Comparison of ENCODE assay signal across 12 mouse cellular contexts in genomic region chr11:57298263-57298662, GRCm38 (mm10).
DNase-seq lines count a peak whose midpoint lies in the region; ATAC-seq and TF ChIP-seq lines count a peak whose summit lies in the region.
"Had no signal": no experiment of that assay in that cellular context is flagged by ENCODE, and none has a peak within 500 bp of the region (broad histone marks: within the 10 kb centered on the region; RNA-seq: fewer than 3 reads in every experiment).

No protein-coding gene starts in this region.

- DNase-seq in embryo, embryonic 11.5 days (ENCODE audit: low read depth, low spot score): peak; percentile 58
- peak; percentile 91 for DNase-seq in mesoderm, embryonic 11.5 days (ENCODE audit: low read depth, low spot score)
- no peak for DNase-seq in lung, postnatal 0 days (ENCODE audit: low spot score)
- DNase-seq in left cerebral cortex, adult 2 months (ENCODE audit: extremely low spot score in 1 of 2, low spot score in 2 of 2): no peak
- no peak for DNase-seq in heart, adult 2 months
- DNase-seq: gastrocnemius, postnatal 14 days; heart, postnatal 10 days; kidney, adult 8-10 months; lung, postnatal 36 days had no signal

- no peak overlapping the region for H3K9ac ChIP-seq in forebrain, embryonic 13.5 days
- H3K9ac ChIP-seq in neural tube, embryonic 14.5 days (replicated peaks; ENCODE audit: low read depth, low read length): no peak overlapping the region
- no peak overlapping the region for H3K9ac ChIP-seq in lung, postnatal 0 days (replicated peaks; ENCODE audit: low read depth)
- H3K9ac ChIP-seq in heart, adult 2 months (ENCODE audit: low read depth, low read length): no peak overlapping the region

- TF ChIP-seq EP300 in lung, postnatal 0 days (IDR thresholded peaks at IDR 0.05): no peak
- TF ChIP-seq EP300 in heart, adult 2 months (IDR thresholded peaks at IDR 0.05; ENCODE audit: insufficient read depth, low read depth, low read length): no peak

- TF ChIP-seq POLR2A in heart, adult 2 months (IDR thresholded peaks at IDR 0.05; ENCODE audit: insufficient read depth, low read depth, low read length): no peak

- H3K27ac ChIP-seq in forebrain, embryonic 13.5 days: peak overlapping the region; percentile 46
- peak overlapping the region; percentile 18; the same call in 1 of the 2 replicates for H3K27ac ChIP-seq in neural tube, embryonic 14.5 days (ENCODE audit: low read depth, low read length)
- H3K27ac ChIP-seq in lung, postnatal 0 days (ENCODE audit: low read length): no peak overlapping the region
- no peak overlapping the region for H3K27ac ChIP-seq in left cerebral cortex, adult 2 months
- H3K27ac ChIP-seq in heart, adult 2 months: no peak overlapping the region

- peaks cover 4% of the 10 kb centered on the region; the same call in 1 of the 2 replicates for H3K4me1 ChIP-seq in forebrain, embryonic 13.5 days
- peaks cover 8% of the 10 kb centered on the region for H3K4me1 ChIP-seq in neural tube, embryonic 14.5 days (ENCODE audit: control insufficient read depth, insufficient read depth, low read length)
- H3K4me1 ChIP-seq in lung, postnatal 0 days (ENCODE audit: insufficient read depth, low read depth, low read length): no peaks in the 10 kb centered on the region
- H3K4me1 ChIP-seq in heart, adult 2 months (ENCODE audit: control insufficient read depth, insufficient read depth, low read length): no peaks in the 10 kb centered on the region

- no peak overlapping the region for H3K4me2 ChIP-seq in forebrain, embryonic 13.5 days
- H3K4me2 ChIP-seq in neural tube, embryonic 14.5 days (ENCODE audit: low read depth, low read length): no peak overlapping the region
- H3K4me2 ChIP-seq in lung, postnatal 0 days (replicated peaks; ENCODE audit: low read depth, low read length): no peak overlapping the region

- 22% methylated on average over 2 of the region's 2 CpGs for WGBS in forebrain, embryonic 13.5 days
- 13% methylated on average over 2 of the region's 2 CpGs for WGBS in neural tube, embryonic 14.5 days
- WGBS in lung, postnatal 0 days: 62% methylated on average over 2 of the region's 2 CpGs
- 63% methylated on average over 2 of the region's 2 CpGs for WGBS in heart, adult 2 months

- TF ChIP-seq CTCF in lung, postnatal 0 days (IDR thresholded peaks at IDR 0.05): no peak
- TF ChIP-seq CTCF in left cerebral cortex, adult 2 months (IDR thresholded peaks at IDR 0.05): no peak
- no peak for TF ChIP-seq CTCF in heart, adult 2 months (IDR thresholded peaks at IDR 0.05)

- no peaks in the 10 kb centered on the region for H3K27me3 ChIP-seq in forebrain, embryonic 13.5 days
- H3K27me3 ChIP-seq in neural tube, embryonic 14.5 days (ENCODE audit: control insufficient read depth, insufficient read depth, low read length): no peaks in the 10 kb centered on the region
- no peaks in the 10 kb centered on the region for H3K27me3 ChIP-seq in lung, postnatal 0 days (replicated peaks; ENCODE audit: insufficient read depth, low read length)
- no peaks in the 10 kb centered on the region for H3K27me3 ChIP-seq in heart, adult 2 months (ENCODE audit: control insufficient read depth, insufficient read depth, low read length)

- no peaks in the 10 kb centered on the region for H3K36me3 ChIP-seq in forebrain, embryonic 13.5 days (ENCODE audit: poor library complexity, severe bottlenecking)
- no peaks in the 10 kb centered on the region for H3K36me3 ChIP-seq in neural tube, embryonic 14.5 days (ENCODE audit: control insufficient read depth, insufficient read depth, low read length)
- no peaks in the 10 kb centered on the region for H3K36me3 ChIP-seq in lung, postnatal 0 days (ENCODE audit: insufficient read depth, low read length)
- no peaks in the 10 kb centered on the region for H3K36me3 ChIP-seq in heart, adult 2 months (ENCODE audit: control insufficient read depth, insufficient read depth, low read length)

- H3K4me3 ChIP-seq in forebrain, embryonic 13.5 days: no peak overlapping the region
- H3K4me3 ChIP-seq in neural tube, embryonic 14.5 days (ENCODE audit: low read depth, low read length): no peak overlapping the region
- no peak overlapping the region for H3K4me3 ChIP-seq in lung, postnatal 0 days (ENCODE audit: low read depth, low read length)
- no peak overlapping the region for H3K4me3 ChIP-seq in left cerebral cortex, adult 2 months
- H3K4me3 ChIP-seq in heart, adult 2 months: no peak overlapping the region

- intact Hi-C loops in left cerebral cortex, adult 2 months (cut with DNase I): no loop called here
- intact Hi-C loops in heart, adult 2 months (cut with DNase I): no loop called here

- peak; percentile 75 for ATAC-seq in forebrain, embryonic 13.5 days
- ATAC-seq in neural tube, embryonic 14.5 days (ENCODE audit: low read depth): peak; percentile 79; the same call in 1 of the 2 replicates
- no peak for ATAC-seq in lung, postnatal 0 days
- ATAC-seq: activated CD4-positive, CD25-positive, alpha-beta regulatory T cell, adult 4 months had no signal

- no peaks in the 10 kb centered on the region for H3K9me3 ChIP-seq in forebrain, embryonic 13.5 days (replicated peaks)
- H3K9me3 ChIP-seq in neural tube, embryonic 14.5 days (ENCODE audit: control insufficient read depth, low read length): no peaks in the 10 kb centered on the region
- H3K9me3 ChIP-seq in lung, postnatal 0 days (ENCODE audit: low read length): no peaks in the 10 kb centered on the region

- no peaks in the 10 kb centered on the region for H3K79me2 ChIP-seq in heart, adult 2 months (replicated peaks; ENCODE audit: control insufficient read depth, insufficient read depth, low read length)

Comparison
In these comparisons a context has a peak if more than half of its experiments do, and no peak if none do; other contexts are left out.
1. DNase-seq: peak in embryo, embryonic 11.5 days (single experiment) and mesoderm, embryonic 11.5 days (single experiment); none in lung, postnatal 0 days (single experiment), left cerebral cortex, adult 2 months (0 of 2) and heart, adult 2 months (0 of 2).
2. H3K27ac ChIP-seq: peak in forebrain, embryonic 13.5 days (single experiment) and neural tube, embryonic 14.5 days (single experiment); none in lung, postnatal 0 days (single experiment), left cerebral cortex, adult 2 months (single experiment) and heart, adult 2 months (single experiment).